Mouse (Mus musculus) stomach, embryonic 14.5 days (tissue): ENCODE data around the gene Tssk6. TPM values are rescaled to one million over a fixed set of nuclear protein-coding genes. Genes with fewer than 3 reads are reported as not detected.
A peak's percentile ranks its signal among the peaks of the same experiment; 100 is the strongest.
"Not testable (repeated sequence)": the region's sequence is repeated elsewhere in the genome, so short reads cannot be mapped to it uniquely, and the experiment has no call there.

Source experiments
- ATAC-seq: fragments of 200-750 bp; cut with Nextera tagmentation; 2 replicates; pipeline ENCODE4 v1.8.0; 2017; ENCODE audit warnings: low read depth, moderate TSS enrichment; ENCODE audit not compliant: insufficient number of reproducible peaks, insufficient read depth, low FRiP score
- H3K27ac ChIP-seq: fragments of 300-500 bp; sonication (generic); 2 replicates; pipeline ENCODE4 v1.5.1; 2014; ENCODE audit warnings: mild to moderate bottlenecking, low read length, moderate library complexity, mixed read lengths
- H3K27me3 ChIP-seq: fragments of 300-500 bp; sonication (generic); 2 replicates; pipeline ENCODE4 v1.6.1; 2014; ENCODE audit warnings: low read length, control low read depth, mixed read lengths; ENCODE audit not compliant: control insufficient read depth, insufficient read depth
- H3K36me3 ChIP-seq: fragments of 300-500 bp; sonication (generic); 2 replicates; pipeline ENCODE4 v1.6.1; 2014; ENCODE audit warnings: mild to moderate bottlenecking, control low read depth, low read length, moderate library complexity, mixed read lengths; ENCODE audit not compliant: control insufficient read depth, insufficient read depth
- H3K4me1 ChIP-seq: fragments of 300-500 bp; sonication (generic); 2 replicates; pipeline ENCODE4 v1.6.1; 2014; ENCODE audit warnings: low read length, control low read depth, mixed read lengths; ENCODE audit not compliant: control insufficient read depth, insufficient read depth
- H3K4me2 ChIP-seq: fragments of 300-500 bp; sonication (generic); replicated peaks from 2 replicates; pipeline ENCODE4 v1.6.1; 2014; ENCODE audit warnings: low read depth, low read length, control low read depth
- H3K4me3 ChIP-seq: fragments of 300-500 bp; sonication (generic); 2 replicates; pipeline ENCODE4 v1.5.1; 2014; ENCODE audit warnings: low read depth, low read length, control low read depth
- H3K9ac ChIP-seq: fragments of 300-500 bp; sonication (generic); replicated peaks from 2 replicates; pipeline ENCODE4 v1.6.1; 2014; ENCODE audit warnings: low read depth, mild to moderate bottlenecking, control low read depth, low read length, moderate library complexity, mixed read lengths
- H3K9me3 ChIP-seq: fragments of 300-500 bp; sonication (generic); 2 replicates; pipeline ENCODE4 v1.6.1; 2016; ENCODE audit warnings: low read depth, low read length, control low read depth; ENCODE audit not compliant: control insufficient read depth
- WGBS: fragments of 180-500 bp; shearing (Covaris S2); extraction: QIAGEN DNeasy Blood & Tissue Kit; methylation state at CpG from one replicate; pipeline ENCODE4 v1.1.7; 2014; 5-methylcytosine and 5-hydroxymethylcytosine counted together
- polyA plus RNA-seq: library from polyadenylated mRNA; unstranded; fragments of >200 nt; fragmentation: Nextera tagmentation; extraction: Ambion mirVana; gene quantifications from 2 replicates; pipeline ENCODE4 v1.2.1, GENCODE M21; 2014

Gene Tssk6
- polyA plus RNA-seq, 1 experiment from 2014 or later: 3.9 TPM

- Histone ChIP-seq H3K9ac (no peak overlapping the region), H3K27ac (no peak overlapping the region), H3K27me3 (no peaks in the 10 kb centered on the region), H3K9me3 (no peaks in the 10 kb centered on the region), H3K4me2 (no peak overlapping the region), H3K36me3 (peaks cover 15% of the 10 kb centered on the region), H3K4me3 (no peak overlapping the region), H3K4me1 (peaks cover 10% of the 10 kb centered on the region; the same call in 1 of the 2 replicates)
- 57% methylated on average over 7 of the region's 7 CpGs for WGBS
- peak; percentile 83; the same call in 1 of the 2 replicates for ATAC-seq
Measured at GRCm38 (mm10) chr8:69936050-69936794, 34.2 kb downstream of the Tssk6 start.

- H3K27ac ChIP-seq: no peak overlapping the region
- WGBS: 79% methylated on average over 3 of the region's 3 CpGs
- peaks cover 10% of the 10 kb centered on the region; the same call in 1 of the 2 replicates for H3K4me1 ChIP-seq
- H3K4me2 ChIP-seq: no peak overlapping the region
- H3K36me3 ChIP-seq: peaks cover 15% of the 10 kb centered on the region
- H3K27me3 ChIP-seq: no peaks in the 10 kb centered on the region
- ATAC-seq: no peak
- H3K9me3 ChIP-seq: no peaks in the 10 kb centered on the region
- H3K9ac ChIP-seq: no peak overlapping the region
- H3K4me3 ChIP-seq: no peak overlapping the region
Measured at GRCm38 (mm10) chr8:69937466-69937865, 35.5 kb downstream of the Tssk6 start.

GRCm38 (mm10) chr8:69938245-69938982 is 36.4 kb downstream of the Tssk6 start:
- Histone ChIP-seq H3K27me3 (no peaks in the 10 kb centered on the region), H3K4me1 (peaks cover 10% of the 10 kb centered on the region; the same call in 1 of the 2 replicates), H3K9me3 (no peaks in the 10 kb centered on the region), H3K36me3 (peaks cover 15% of the 10 kb centered on the region), H3K4me3 (no peak overlapping the region), H3K9ac (no peak overlapping the region), H3K4me2 (no peak overlapping the region), H3K27ac (no peak overlapping the region)
- no peak for ATAC-seq
- 75% methylated on average over 6 of the region's 6 CpGs for WGBS

- Histone ChIP-seq H3K4me2 (no peak overlapping the region), H3K4me3 (no peak overlapping the region), H3K36me3 (peaks cover 10% of the 10 kb centered on the region), H3K4me1 (peaks cover 10% of the 10 kb centered on the region; the same call in 1 of the 2 replicates), H3K27ac (no peak overlapping the region), H3K9ac (no peak overlapping the region), H3K27me3 (no peaks in the 10 kb centered on the region), H3K9me3 (no peaks in the 10 kb centered on the region)
- 16% methylated on average over 3 of the region's 3 CpGs for WGBS
- ATAC-seq: no peak
Measured at GRCm38 (mm10) chr8:69939633-69940032, 37.6 kb downstream of the Tssk6 start.

GRCm38 (mm10) chr8:69940386-69940785 is 38.4 kb downstream of the Tssk6 start:
- Histone ChIP-seq H3K4me2 (no peak overlapping the region), H3K4me1 (peaks cover 10% of the 10 kb centered on the region; the same call in 1 of the 2 replicates), H3K27ac (no peak overlapping the region), H3K9me3 (no peaks in the 10 kb centered on the region), H3K36me3 (peaks cover 5% of the 10 kb centered on the region), H3K27me3 (no peaks in the 10 kb centered on the region), H3K4me3 (no peak overlapping the region), H3K9ac (no peak overlapping the region)
- 91% methylated on average over 2 of the region's 2 CpGs for WGBS
- ATAC-seq: no peak

- not testable (repeated sequence) for H3K4me3 ChIP-seq, H3K27me3 ChIP-seq, ATAC-seq, H3K9ac ChIP-seq, H3K4me1 ChIP-seq, H3K27ac ChIP-seq, H3K36me3 ChIP-seq, H3K9me3 ChIP-seq, H3K4me2 ChIP-seq
- WGBS: 86% methylated on average over 2 of the region's 3 CpGs
Measured at GRCm38 (mm10) chr8:69942495-69942894, 40.5 kb downstream of the Tssk6 start.

GRCm38 (mm10) chr8:69950300-69950699 is 48.3 kb downstream of the Tssk6 start:
- no peak overlapping the region for H3K9ac ChIP-seq
- no peak overlapping the region for H3K27ac ChIP-seq
- no peaks in the 10 kb centered on the region for H3K9me3 ChIP-seq
- no peak overlapping the region for H3K4me3 ChIP-seq
- H3K4me1 ChIP-seq: no peaks in the 10 kb centered on the region
- H3K4me2 ChIP-seq: no peak overlapping the region
- 100% methylated on average over 2 of the region's 2 CpGs for WGBS
- H3K36me3 ChIP-seq: peaks cover 5% of the 10 kb centered on the region; the same call in 1 of the 2 replicates
- no peak for ATAC-seq
- H3K27me3 ChIP-seq: no peaks in the 10 kb centered on the region
